Mouse (Mus musculus): Measurements from ENCODE around the gene Swsap1. TPM values are rescaled to one million over a fixed set of nuclear protein-coding genes. Genes with fewer than 3 reads are reported as not detected.

Swsap1 gene
- polyA plus RNA-seq, 1 experiment from 2014 or later = 5.4 TPM

DNA sequence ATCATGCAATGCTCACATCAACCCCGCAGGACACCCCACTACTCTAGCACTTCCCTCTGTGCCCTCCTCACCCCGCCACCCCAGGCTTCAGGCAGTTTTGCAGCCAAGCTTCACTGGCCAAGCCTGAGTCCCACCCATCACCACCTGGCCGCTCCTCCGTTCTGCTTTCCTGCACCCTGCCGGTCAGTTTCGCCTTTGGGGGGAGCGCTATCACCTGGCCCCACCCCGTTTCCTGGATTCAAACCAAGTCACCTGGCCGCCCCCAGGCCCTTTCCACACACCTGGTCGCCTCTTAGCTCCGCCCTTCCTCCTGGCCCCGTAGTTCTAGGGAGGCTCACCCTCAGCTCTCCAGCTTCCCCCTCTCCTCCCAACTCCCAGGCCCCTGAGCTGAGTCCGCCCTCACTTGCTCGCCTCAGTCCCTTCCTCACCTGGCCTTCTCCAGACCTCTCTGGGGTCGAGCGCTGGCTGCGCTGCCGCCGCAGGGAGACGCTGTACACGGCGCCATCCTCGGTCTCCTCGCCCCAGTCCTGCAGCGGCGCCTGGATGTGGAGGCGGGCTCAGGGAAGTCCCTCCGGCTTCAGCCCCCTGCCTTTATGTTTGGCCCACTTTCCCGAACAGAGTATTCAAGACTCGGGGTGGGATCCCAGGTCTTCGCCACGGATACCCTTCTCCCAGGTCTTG, 33.0 kb downstream of the Swsap1 start:
- H3K27me3 ChIP-seq (ENCODE audit: control insufficient read depth, insufficient read depth, low read length) = no peaks in the 10 kb centered on the region; the same call in 1 of the 2 replicates
- peak overlapping the region; percentile 31; the same call in 1 of the 2 replicates for H3K9ac ChIP-seq (ENCODE audit: low read length)
- H3K36me3 ChIP-seq (ENCODE audit: control insufficient read depth, insufficient read depth, low read length) = no peaks in the 10 kb centered on the region
- peak; percentile 27 for TF ChIP-seq CTCF (IDR thresholded peaks at IDR 0.05; ENCODE audit: low read depth)
- TF ChIP-seq EP300 (optimal IDR thresholded peaks at IDR 0.05) = no peak
- H3K4me2 ChIP-seq (replicated peaks; ENCODE audit: low read depth) = peak overlapping the region; percentile 56
- DNase-seq (ENCODE audit: low spot score) = peak; percentile 60
- peak; percentile 38 for ATAC-seq (ENCODE audit: low FRiP score, low TSS enrichment)
- H3K4me3 ChIP-seq (ENCODE audit: low read depth, low read length) = peak overlapping the region; percentile 52
- H3K27ac ChIP-seq (replicated peaks) = no peak overlapping the region
- no peaks in the 10 kb centered on the region for H3K9me3 ChIP-seq (ENCODE audit: control insufficient read depth, low read length)
- 2% methylated on average over 32 of the region's 32 CpGs for WGBS
- 0 out of 2 replicates have a peak, but pooled peaks cover 2% of the 10 kb centered on the region for H3K4me1 ChIP-seq (replicated peaks; ENCODE audit: control insufficient read depth, insufficient read depth)

- peak; percentile 28; the same call in 1 of the 2 replicates for ATAC-seq (ENCODE audit: low FRiP score, low TSS enrichment)
- DNase-seq (ENCODE audit: low spot score) = peak; percentile 67
- Histone ChIP-seq H3K4me2 (replicated peaks; ENCODE audit: low read depth) (peak within 1 kb of the TSS; percentile 56), H3K4me3 (ENCODE audit: low read depth, low read length) (peak within 1 kb of the TSS; percentile 52), H3K27ac (replicated peaks) (no peak within 1 kb of the TSS), H3K9ac (ENCODE audit: low read length) (peak within 1 kb of the TSS; percentile 31), H3K36me3 (ENCODE audit: control insufficient read depth, insufficient read depth, low read length) (no peaks in the 10 kb centered on the region), H3K9me3 (ENCODE audit: control insufficient read depth, low read length) (no peaks in the 10 kb centered on the region), H3K4me1 (replicated peaks; ENCODE audit: control insufficient read depth, insufficient read depth) (0 out of 2 replicates have a peak, but pooled peaks cover 2% of the 10 kb centered on the region), H3K27me3 (ENCODE audit: control insufficient read depth, insufficient read depth, low read length) (no peaks in the 10 kb centered on the region; the same call in 1 of the 2 replicates)
- 3% methylated on average over 42 of the region's 42 CpGs for WGBS
- TF ChIP-seq EP300 (optimal IDR thresholded peaks at IDR 0.05) (no peak), CTCF (IDR thresholded peaks at IDR 0.05; ENCODE audit: low read depth) (no peak)
Observed at GRCm38 (mm10) chr9:21989230-21990110, 33.9 kb downstream of the Swsap1 start, which contains the start of gene Rgl3. TSS of gene Rgl3 (minus strand) at chr9:21989446.

- Histone ChIP-seq H3K4me3 (ENCODE audit: low read depth, low read length) (no peak overlapping the region), H3K9ac (ENCODE audit: low read length) (no peak overlapping the region), H3K27me3 (ENCODE audit: control insufficient read depth, insufficient read depth, low read length) (no peaks in the 10 kb centered on the region; the same call in 1 of the 2 replicates), H3K27ac (replicated peaks) (no peak overlapping the region), H3K36me3 (ENCODE audit: control insufficient read depth, insufficient read depth, low read length) (no peaks in the 10 kb centered on the region), H3K9me3 (ENCODE audit: control insufficient read depth, low read length) (no peaks in the 10 kb centered on the region), H3K4me2 (replicated peaks; ENCODE audit: low read depth) (no peak overlapping the region), H3K4me1 (replicated peaks; ENCODE audit: control insufficient read depth, insufficient read depth) (0 out of 2 replicates have a peak, but pooled peaks cover 2% of the 10 kb centered on the region)
- WGBS = 77% methylated on average over 4 of the region's 4 CpGs
- ATAC-seq (ENCODE audit: low FRiP score, low TSS enrichment) (no peak), DNase-seq (ENCODE audit: low spot score) (no peak)
- no peak for TF ChIP-seq EP300 (optimal IDR thresholded peaks at IDR 0.05)
- no peak for TF ChIP-seq CTCF (IDR thresholded peaks at IDR 0.05; ENCODE audit: low read depth)
Observed at GRCm38 (mm10) chr9:21992227-21992626, 36.7 kb downstream of the Swsap1 start.

DNA sequence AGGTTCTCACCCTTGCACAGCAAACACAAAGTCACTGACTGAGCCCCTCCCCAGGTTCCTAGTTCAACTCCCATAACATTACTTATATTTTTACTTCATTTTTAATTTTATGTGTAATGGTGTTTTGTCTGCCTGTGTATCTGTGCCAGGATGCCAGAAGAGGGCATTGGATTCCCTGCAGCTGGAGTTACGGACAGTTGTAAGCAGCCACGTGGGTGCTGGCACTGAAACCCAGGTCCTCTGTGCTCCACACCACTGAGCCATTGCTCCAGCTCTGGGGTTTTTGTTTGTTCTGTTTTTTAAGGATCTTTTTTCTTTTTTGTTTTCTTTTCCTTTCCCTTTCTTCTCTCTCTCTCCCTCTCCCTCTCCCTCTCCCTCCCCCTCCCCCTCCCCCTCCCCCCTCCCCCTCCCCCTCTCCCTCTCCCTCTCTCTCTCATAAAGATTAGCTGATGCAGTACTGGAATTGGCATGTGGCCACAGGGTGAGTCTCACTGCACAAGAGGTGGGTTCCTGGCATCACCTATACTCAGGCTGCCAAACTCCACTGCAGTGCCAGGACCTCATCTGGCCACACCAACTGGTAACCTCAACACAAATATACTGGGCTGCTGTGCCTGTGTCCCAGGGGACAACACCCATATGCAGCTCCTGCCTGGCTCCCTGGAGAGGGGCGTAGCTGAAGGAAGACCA, 40.8 kb downstream of the Swsap1 start:
- no peaks in the 10 kb centered on the region for H3K27me3 ChIP-seq (ENCODE audit: control insufficient read depth, insufficient read depth, low read length)
- no peak for DNase-seq (ENCODE audit: low spot score)
- H3K36me3 ChIP-seq (ENCODE audit: control insufficient read depth, insufficient read depth, low read length) = no peaks in the 10 kb centered on the region
- no peak overlapping the region for H3K4me2 ChIP-seq (replicated peaks; ENCODE audit: low read depth)
- ATAC-seq (ENCODE audit: low FRiP score, low TSS enrichment) = no peak
- H3K4me3 ChIP-seq (ENCODE audit: low read depth, low read length) = no peak overlapping the region
- no peak overlapping the region for H3K27ac ChIP-seq (replicated peaks)
- no peaks in the 10 kb centered on the region for H3K4me1 ChIP-seq (replicated peaks; ENCODE audit: control insufficient read depth, insufficient read depth)
- H3K9ac ChIP-seq (ENCODE audit: low read length) = no peak overlapping the region
- TF ChIP-seq EP300 (optimal IDR thresholded peaks at IDR 0.05) (no peak), CTCF (IDR thresholded peaks at IDR 0.05; ENCODE audit: low read depth) (no peak)
- no peaks in the 10 kb centered on the region for H3K9me3 ChIP-seq (ENCODE audit: control insufficient read depth, low read length)
- WGBS = 77% methylated on average over 3 of the region's 3 CpGs

- no peak overlapping the region for H3K27ac ChIP-seq (replicated peaks)
- WGBS = 88% methylated on average over 6 of the region's 6 CpGs
- no peak for DNase-seq (ENCODE audit: low spot score)
- H3K36me3 ChIP-seq (ENCODE audit: control insufficient read depth, insufficient read depth, low read length) = no peaks in the 10 kb centered on the region
- H3K4me3 ChIP-seq (ENCODE audit: low read depth, low read length) = no peak overlapping the region
- no peaks in the 10 kb centered on the region for H3K9me3 ChIP-seq (ENCODE audit: control insufficient read depth, low read length)
- H3K4me1 ChIP-seq (replicated peaks; ENCODE audit: control insufficient read depth, insufficient read depth) = peaks cover 3% of the 10 kb centered on the region; the same call in 1 of the 2 replicates
- no peak overlapping the region for H3K4me2 ChIP-seq (replicated peaks; ENCODE audit: low read depth)
- TF ChIP-seq CTCF (IDR thresholded peaks at IDR 0.05; ENCODE audit: low read depth) (no peak), EP300 (optimal IDR thresholded peaks at IDR 0.05) (no peak)
- no peak for ATAC-seq (ENCODE audit: low FRiP score, low TSS enrichment)
- no peaks in the 10 kb centered on the region for H3K27me3 ChIP-seq (ENCODE audit: control insufficient read depth, insufficient read depth, low read length)
- no peak overlapping the region for H3K9ac ChIP-seq (ENCODE audit: low read length)
Observed at GRCm38 (mm10) chr9:22000296-22000695, 44.7 kb downstream of the Swsap1 start.
